Mouse (Mus musculus) kidney, postnatal 10 days (tissue): Measurements from ENCODE around the gene Coro6.

ENCODE experiments used
- DNase-seq: peaks from one replicate; pipeline ENCODE4 v3.0.0; 2021; ENCODE audit warnings: mixed read lengths

Coro6 gene

DNA sequence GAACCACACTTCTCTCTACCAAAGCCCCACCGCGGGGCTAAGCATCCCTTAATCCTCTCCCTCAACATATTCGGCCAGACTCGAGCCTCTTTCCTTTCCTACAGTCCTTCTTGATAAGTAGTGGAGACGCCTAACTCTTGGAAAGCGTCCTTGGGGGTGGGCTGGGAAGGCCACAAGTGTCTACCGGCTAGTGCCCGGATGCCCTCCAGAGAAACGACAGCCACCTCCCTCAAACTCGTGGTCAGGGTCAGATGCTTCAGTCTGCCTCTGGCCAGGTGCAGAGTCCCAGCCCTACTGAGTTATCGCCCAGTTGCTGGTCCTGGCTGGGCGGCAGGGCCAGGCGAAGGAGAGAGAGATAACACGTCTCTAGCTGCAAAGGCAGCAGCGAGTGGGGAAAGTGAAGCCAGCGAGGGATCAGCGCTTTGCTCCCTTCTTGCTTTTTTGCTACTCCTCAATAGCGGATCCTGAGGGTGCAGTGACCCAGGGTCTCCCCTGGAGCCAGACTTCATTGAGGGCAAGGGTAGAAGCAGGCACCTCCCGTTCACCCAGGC lies 52.1 kb downstream of the Coro6 start:
- peak; percentile 37 for DNase-seq

DNA sequence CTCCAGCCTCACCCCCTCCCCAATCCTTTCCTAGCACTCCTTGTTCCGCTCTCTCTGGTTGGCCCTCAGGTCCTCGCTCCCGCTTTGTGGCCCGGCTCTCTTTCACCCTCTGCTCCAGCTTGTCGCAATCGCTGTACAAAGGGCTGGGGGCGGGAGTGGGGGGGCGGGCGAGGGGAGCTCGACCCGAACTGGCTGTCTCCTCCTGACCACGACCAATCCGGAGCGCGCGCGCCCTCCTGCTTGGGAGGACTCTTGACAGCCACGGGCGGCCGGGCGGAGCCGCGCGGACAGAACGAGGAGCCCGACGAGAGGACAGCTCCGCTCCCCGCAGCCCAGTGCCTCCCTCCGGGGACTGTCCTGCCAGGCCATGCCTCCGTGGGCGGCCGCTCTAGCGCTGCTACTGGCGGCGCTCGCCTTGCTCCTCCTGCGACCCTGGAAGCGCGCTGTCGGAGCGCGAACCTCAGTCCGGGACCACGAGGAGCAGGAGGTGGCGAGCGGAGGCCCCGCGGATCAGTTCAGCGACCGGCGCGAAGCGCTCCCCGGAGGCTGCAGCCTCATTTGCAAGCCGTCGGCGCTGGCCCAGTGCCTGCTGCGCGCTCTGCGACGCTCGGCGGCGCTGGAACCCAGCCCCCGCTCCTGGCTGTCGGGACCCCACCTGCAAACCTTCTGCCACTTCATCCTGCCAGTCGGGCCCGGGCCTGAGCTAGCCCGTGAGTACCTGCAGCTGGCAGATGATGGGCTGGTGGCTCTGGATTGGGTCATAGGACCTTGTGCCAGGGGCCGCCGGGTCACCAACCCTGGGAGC lies 52.8 kb downstream of the Coro6 start, which contains the start of gene Abhd15:
TSS of gene Abhd15 (plus strand) at position 290 of the 805 bp plus-strand sequence.
- peak; percentile 90 for DNase-seq

DNA sequence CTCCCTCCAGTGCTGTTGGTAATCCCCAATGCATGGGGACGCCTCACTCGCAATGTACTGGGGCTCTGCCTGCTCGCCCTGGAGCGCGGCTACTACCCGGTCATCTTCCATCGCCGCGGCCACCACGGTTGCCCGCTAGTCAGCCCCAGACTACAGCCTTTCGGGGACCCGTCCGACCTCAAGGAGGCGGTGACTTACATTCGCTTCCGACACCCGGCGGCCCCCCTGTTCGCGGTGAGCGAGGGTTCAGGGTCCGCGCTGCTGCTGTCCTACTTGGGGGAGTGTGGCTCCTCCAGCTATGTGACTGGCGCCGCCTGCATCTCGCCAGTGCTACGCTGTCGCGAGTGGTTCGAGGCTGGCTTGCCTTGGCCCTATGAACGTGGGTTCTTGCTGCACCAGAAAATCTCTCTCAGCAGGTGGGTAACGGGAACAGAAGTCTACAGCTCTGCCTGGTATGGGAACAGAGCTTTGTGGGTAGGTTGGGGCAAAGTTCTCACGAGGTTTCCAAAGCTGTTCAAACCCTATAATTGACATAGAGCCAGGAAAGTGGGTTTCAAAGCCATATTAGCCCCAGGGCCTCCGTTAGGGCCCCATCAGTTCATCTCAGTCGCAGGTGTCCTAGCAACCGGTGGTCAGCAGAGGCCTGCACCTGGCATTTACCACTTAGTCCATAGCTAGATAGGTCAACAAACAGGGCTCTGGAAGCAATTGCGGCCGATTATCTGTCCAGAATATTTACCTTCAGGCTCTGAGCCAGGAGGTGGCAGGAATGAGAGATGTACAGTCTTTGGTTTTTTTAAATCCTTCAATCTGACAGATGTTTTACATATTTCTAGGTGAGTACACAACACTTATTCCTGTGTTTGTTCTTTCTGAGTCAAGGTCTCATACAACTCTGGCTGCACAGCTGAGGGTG lies 53.7 kb downstream of the Coro6 start, which contains the start of gene Trp53i13:
TSS of gene Trp53i13 (minus strand) at position 344 of the 916 bp plus-strand sequence.
- peak; percentile 51 for DNase-seq

- DNase-seq, result no peak
Measured at GRCm38 (mm10) chr11:77516553-77517425, 54.6 kb downstream of the Coro6 start.

- DNase-seq, result no peak
Measured at GRCm38 (mm10) chr11:77518051-77518798, 56.0 kb downstream of the Coro6 start.

DNA sequence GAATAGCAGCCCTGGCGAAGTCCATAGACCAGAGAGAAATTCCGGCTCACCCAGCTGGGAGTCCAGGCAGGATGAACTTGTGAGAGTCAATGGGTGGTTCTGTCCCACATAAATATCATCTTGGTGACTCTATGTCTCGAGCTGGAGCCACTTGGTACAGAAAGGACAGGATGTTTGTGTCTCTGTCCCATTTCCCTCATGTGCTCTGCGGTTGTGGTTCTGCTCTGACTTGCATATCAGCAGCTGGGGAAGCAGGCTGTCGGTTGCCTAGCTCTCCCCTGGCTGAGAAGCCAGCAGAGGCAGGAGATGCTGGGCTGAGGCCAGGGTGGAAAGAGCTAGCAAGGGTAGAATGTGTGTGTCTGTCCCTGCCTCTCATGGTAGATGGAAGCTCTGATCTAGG lies 56.8 kb downstream of the Coro6 start, which contains the start of gene Gm10392:
TSS of gene Gm10392 (minus strand) at position 156 of the 400 bp plus-strand sequence.
- peak; percentile 41 for DNase-seq
